Mouse (Mus musculus): ENCODE data around the gene Chd1l.

- TF ChIP-seq CTCF (IDR thresholded peaks at IDR 0.05; ENCODE audit: low read depth, low read length) = no peak
- TF ChIP-seq POLR2A (IDR thresholded peaks at IDR 0.05; ENCODE audit: extremely low read depth, insufficient read depth, low read length) = no peak
These were observed 69.8 kb downstream of the Chd1l start for GRCm38 (mm10) chr3:97540171-97540570.

All from liver, adult 2 months (tissue).